Mouse (Mus musculus): ENCODE results near the gene Tmub2. TPM values are rescaled to one million over a fixed set of nuclear protein-coding genes. Genes with fewer than 3 reads are reported as not detected.
A peak's percentile ranks its signal among the peaks of the same experiment; 100 is the strongest.

Gene Tmub2
- total and polyA plus RNA-seq, 3 experiments = 27.0 to 32.9 (median 31.0) TPM

- TF ChIP-seq PAX5 (IDR thresholded peaks at IDR 0.05; ENCODE audit: low read length) (no peak), CHD2 (IDR thresholded peaks at IDR 0.05; ENCODE audit: low read length) (peak; percentile 92), RCOR1 (conservative IDR thresholded peaks at IDR 0.05; ENCODE audit: low read depth, low read length) (no peak), MEF2A (IDR thresholded peaks at IDR 0.05; ENCODE audit: borderline replicate concordance, low read depth, low read length) (peak; percentile 45), MXI1 (IDR thresholded peaks at IDR 0.05; ENCODE audit: low read depth, low read length) (peak; percentile 80; the same call in 1 of the 2 replicates), ELF1 (IDR thresholded peaks at IDR 0.05; ENCODE audit: low read depth, low read length) (peak; percentile 63; the same call in 1 of the 2 replicates), ZKSCAN1 (IDR thresholded peaks at IDR 0.05; ENCODE audit: borderline replicate concordance, low read depth, low read length) (no peak), NRF1 (IDR thresholded peaks at IDR 0.05; ENCODE audit: low read depth, low read length) (peak; percentile 71), MYC (IDR thresholded peaks at IDR 0.05; ENCODE audit: low read depth, low read length) (peak; percentile 85), MAX (IDR thresholded peaks at IDR 0.05; ENCODE audit: low read length) (peak; percentile 80), CHD1 (IDR thresholded peaks at IDR 0.05; ENCODE audit: low read depth, low read length) (no peak; the same call in 1 of the 2 replicates), JUND (conservative IDR thresholded peaks at IDR 0.05; ENCODE audit: low read depth, low read length) (no peak), POLR2AphosphoS2 (IDR thresholded peaks at IDR 0.05; ENCODE audit: low read depth, low read length) (no peak), MAZ (IDR thresholded peaks at IDR 0.05; ENCODE audit: low read depth, low read length) (peak; percentile 100), USF1 (IDR thresholded peaks at IDR 0.05; ENCODE audit: low read depth, low read length) (no peak), SMC3 (IDR thresholded peaks at IDR 0.05; ENCODE audit: low read depth, low read length) (no peak; the same call in 1 of the 2 replicates), TCF12 (IDR thresholded peaks at IDR 0.05; ENCODE audit: low read depth, low read length) (peak; percentile 73), RAD21 (IDR thresholded peaks at IDR 0.05; ENCODE audit: low read depth, low read length) (no peak; the same call in 1 of the 2 replicates), CTCF (conservative IDR thresholded peaks at IDR 0.05 in 1 of 2, IDR thresholded peaks at IDR 0.05 in 1 of 2; ENCODE audit: low read depth in 2 of 2, low read length in 2 of 2) (peak in 1 of 2 experiments; percentile 34; a peak in 2 of 4 replicates), HCFC1 (IDR thresholded peaks at IDR 0.05; ENCODE audit: low read depth, low read length) (peak; percentile 68), BHLHE40 (IDR thresholded peaks at IDR 0.05; ENCODE audit: low read depth, low read length) (peak; percentile 71), MAFK (IDR thresholded peaks at IDR 0.05; ENCODE audit: insufficient replicate concordance, low read length) (no peak), SIN3A (IDR thresholded peaks at IDR 0.05; ENCODE audit: low read length) (peak; percentile 80; the same call in 1 of the 2 replicates), TBP (conservative IDR thresholded peaks at IDR 0.05; ENCODE audit: low read depth, low read length) (0 out of 2 replicates have a peak, but pooled peaks have one; percentile 35), POLR2A (IDR thresholded peaks at IDR 0.05; ENCODE audit: low read depth, low read length) (peak; percentile 72), ZMIZ1 (IDR thresholded peaks at IDR 0.05; ENCODE audit: low read depth, low read length) (peak; percentile 80; the same call in 1 of the 2 replicates), UBTF (IDR thresholded peaks at IDR 0.05; ENCODE audit: low read depth, low read length) (no peak), JUN (IDR thresholded peaks at IDR 0.05; ENCODE audit: insufficient read depth, low read depth, low read length) (no peak), EP300 (IDR thresholded peaks at IDR 0.05; ENCODE audit: low read length) (0 out of 2 replicates have a peak, but pooled peaks have one; percentile 18), USF2 (conservative IDR thresholded peaks at IDR 0.05; ENCODE audit: low read depth, low read length) (no peak), NELFE (IDR thresholded peaks at IDR 0.05; ENCODE audit: low read depth, low read length) (peak; percentile 65), ZC3H11A (IDR thresholded peaks at IDR 0.05; ENCODE audit: low read depth, low read length) (no peak), ETS1 (conservative IDR thresholded peaks at IDR 0.05; ENCODE audit: low read depth, low read length) (peak; percentile 68), KAT2A (IDR thresholded peaks at IDR 0.05; ENCODE audit: insufficient replicate concordance, low read length) (0 out of 2 replicates have a peak, but pooled peaks have one; percentile 36), ZNF384 (IDR thresholded peaks at IDR 0.05; ENCODE audit: low read depth, low read length) (peak; percentile 99), IRF4 (IDR thresholded peaks at IDR 0.05; ENCODE audit: low read depth, low read length) (peak; percentile 47; the same call in 1 of the 2 replicates), E2F4 (IDR thresholded peaks at IDR 0.05; ENCODE audit: insufficient replicate concordance, low read depth, low read length) (no peak), GABPA (IDR thresholded peaks at IDR 0.05; ENCODE audit: insufficient replicate concordance, low read depth, low read length) (no peak)
- H3K9ac ChIP-seq (ENCODE audit: insufficient read depth, low read depth) = peak overlapping the region; percentile 93
- peak overlapping the region; percentile 95 for H3K27ac ChIP-seq (ENCODE audit: insufficient read depth, low read depth)
- dilution Hi-C loops (cut with MboI; ENCODE audit: extremely low pct_ligation_motif_present, extremely low pct_unique_long_range_greater_than_20kb, low sequenced_read_pairs) = loop anchor here (25.0 kb wide), 1 partner anchor 96 kb away; the partner anchor contains the start of gene Slc25a39
- no peaks in the 10 kb centered on the region for H3K9me3 ChIP-seq (replicated peaks; ENCODE audit: low read length)
- peaks cover 1% of the 10 kb centered on the region for H3K27me3 ChIP-seq (replicated peaks)
- peaks cover 42% of the 10 kb centered on the region for H3K79me2 ChIP-seq (replicated peaks; ENCODE audit: control insufficient read depth, extremely low read depth, insufficient read depth, poor library complexity, severe bottlenecking)
- peak; percentile 92 for DNase-seq (ENCODE audit: extremely low read depth)
- peak overlapping the region; percentile 73 to 81 (median 75) for H3K4me3 ChIP-seq (replicated peaks in 1 of 3; ENCODE audit: low read depth in 2 of 3, low read length in 2 of 3, poor library complexity in 1 of 3)
- peak overlapping the region; percentile 61 for H3K4me2 ChIP-seq (ENCODE audit: insufficient read depth, low read depth, poor library complexity, severe bottlenecking)
- peaks cover 8 to 43% of the 10 kb centered on the region in 2 experiments for H3K4me1 ChIP-seq (ENCODE audit: control insufficient read depth in 1 of 2, insufficient read depth in 2 of 2)
- peaks cover 31 to 36% of the 10 kb centered on the region in 2 experiments for H3K36me3 ChIP-seq (replicated peaks in 1 of 2; ENCODE audit: control insufficient read depth in 1 of 2, insufficient read depth in 1 of 2, low read length in 1 of 2)
- in situ Hi-C loops (cut with MboI; ENCODE audit: low pct_ligation_motif_present, low pct_unique_long_range_greater_than_20kb, low sequenced_read_pairs) = no loop called here
Measured at GRCm38 (mm10) chr11:102316572-102317297, 32.0 kb downstream of the Tmub2 start.

Measured in CH12.LX (cell line).